Mouse (Mus musculus) cerebellum, postnatal 10 days (tissue): Measurements from ENCODE around the gene Fmnl2.

Experiments
- DNase-seq, 2 experiments: peaks; one replicate each; pipeline ENCODE4 v3.0.0; 2021; ENCODE audit warnings: mixed read lengths in 2 of 2

Gene Fmnl2

DNA sequence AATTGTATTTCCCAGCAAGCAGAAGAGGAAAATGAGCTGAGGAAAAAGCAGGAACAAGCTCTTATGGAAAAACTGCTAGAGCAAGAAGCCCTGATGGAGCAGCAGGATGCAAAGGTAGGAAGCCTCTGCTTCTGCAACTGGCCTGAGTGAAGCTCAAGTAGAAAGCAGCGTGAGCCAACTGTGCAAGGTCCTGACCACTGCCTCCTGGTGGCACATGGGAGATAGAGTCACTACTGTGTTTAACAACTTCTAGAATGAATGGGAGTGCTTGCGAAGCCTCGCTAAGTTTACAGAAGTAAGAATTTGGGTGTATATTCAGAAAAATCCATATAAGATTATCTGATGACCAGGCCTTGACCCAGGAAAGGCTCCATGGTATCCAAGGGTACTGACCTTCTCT, 268.3 kb downstream of the Fmnl2 start:
- peak; percentile 35 to 49 for DNase-seq

- DNase-seq = no peak
Measured at GRCm38 (mm10) chr2:53129070-53129469, 271.4 kb downstream of the Fmnl2 start.

- DNase-seq = peak; percentile 74 to 75
Measured at GRCm38 (mm10) chr2:53131567-53131966, 273.9 kb downstream of the Fmnl2 start.

DNA sequence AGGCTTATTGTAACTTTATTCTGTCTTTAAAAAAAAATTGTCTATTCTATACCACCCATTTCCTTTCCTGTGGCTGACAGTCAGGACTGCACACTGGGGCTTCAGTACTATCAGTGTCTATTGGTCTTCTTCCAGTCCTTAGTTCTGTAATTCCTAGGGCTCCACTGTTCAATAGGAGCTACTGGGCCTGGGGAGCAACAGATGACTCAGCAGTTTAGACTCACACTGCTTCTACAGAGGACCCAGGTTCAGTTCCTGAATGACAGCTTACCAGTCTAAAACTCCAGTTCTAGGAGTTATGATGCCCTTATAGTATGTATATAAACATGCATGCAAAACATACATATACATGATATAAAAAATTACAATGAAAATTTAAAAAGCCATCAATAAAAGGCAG, 289.2 kb downstream of the Fmnl2 start:
- DNase-seq = no peak

GRCm38 (mm10) chr2:53173966-53174365, 316.3 kb downstream of the Fmnl2 start:
- DNase-seq = no peak

- no peak for DNase-seq
Measured at GRCm38 (mm10) chr2:53178966-53179365, 321.3 kb downstream of the Fmnl2 start.

DNA sequence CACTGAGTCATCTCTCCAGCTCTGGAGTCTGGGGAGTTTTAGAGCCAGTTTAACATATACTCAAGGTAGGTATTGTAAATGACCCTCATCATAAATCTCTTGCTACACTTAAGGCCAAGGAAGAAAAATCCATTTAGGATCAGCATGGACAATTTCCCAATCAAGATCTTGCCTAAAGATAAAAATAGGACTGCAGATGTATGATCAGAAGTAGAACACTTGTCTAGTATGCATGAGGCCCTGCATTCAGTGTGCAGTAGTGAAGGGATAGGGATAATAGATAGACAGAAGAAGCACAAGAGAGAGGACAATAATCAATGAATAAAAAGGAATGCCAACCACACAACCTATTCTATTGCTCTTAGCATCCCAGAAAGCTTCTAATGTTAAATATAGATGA, 322.2 kb downstream of the Fmnl2 start:
- no peak for DNase-seq
